Mouse (Mus musculus) forebrain, embryonic 14.5 days (tissue): ENCODE data around the gene Rnf208. TPM values are rescaled to one million over a fixed set of nuclear protein-coding genes. Genes with fewer than 3 reads are reported as not detected.

Experiments
- ATAC-seq: fragments of 200-750 bp; cut with Nextera tagmentation; 2 replicates; pipeline ENCODE4 v1.8.0; 2017; ENCODE audit warnings: mild to moderate bottlenecking, moderate library complexity
- DNase-seq: peaks from one replicate; pipeline ENCODE4 v3.0.0-alpha.2; 2015; ENCODE audit warnings: low spot score
- H3K27ac ChIP-seq: fragments of 300-500 bp; sonication (generic); 2 replicates; pipeline ENCODE4 v1.5.1; 2014; ENCODE audit warnings: low read depth, mild to moderate bottlenecking, control low read depth, low read length, moderate library complexity
- H3K27me3 ChIP-seq: fragments of 300-500 bp; sonication (generic); replicated peaks from 2 replicates; pipeline ENCODE4 v1.6.1; 2014; ENCODE audit warnings: low read length, control low read depth, mixed read lengths; ENCODE audit not compliant: control insufficient read depth, insufficient read depth
- H3K36me3 ChIP-seq: fragments of 300-500 bp; sonication (generic); 2 replicates; pipeline ENCODE4 v1.6.1; 2014; ENCODE audit warnings: low read length, control low read depth; ENCODE audit not compliant: control insufficient read depth, insufficient read depth
- H3K4me1 ChIP-seq: fragments of 300-500 bp; sonication (generic); 2 replicates; pipeline ENCODE4 v1.6.1; 2014; ENCODE audit warnings: antibody characterized with exemption, low read length, control low read depth; ENCODE audit not compliant: control insufficient read depth, insufficient read depth
- H3K4me2 ChIP-seq: fragments of 300-500 bp; sonication (generic); 2 replicates; pipeline ENCODE4 v1.6.1; 2014; ENCODE audit warnings: mild to moderate bottlenecking, control low read depth, low read length
- H3K4me3 ChIP-seq: fragments of 300-500 bp; sonication (generic); 2 replicates; pipeline ENCODE4 v1.5.1; 2014; ENCODE audit warnings: low read depth, low read length, control low read depth
- H3K9ac ChIP-seq: fragments of 300-500 bp; sonication (generic); 2 replicates; pipeline ENCODE4 v1.6.1; 2014; ENCODE audit warnings: mild to moderate bottlenecking, low read length, control low read depth, moderate library complexity
- H3K9me3 ChIP-seq: fragments of 300-500 bp; sonication (generic); replicated peaks from 2 replicates; pipeline ENCODE4 v1.6.1; 2016; ENCODE audit warnings: low read length, control low read depth, mixed read lengths; ENCODE audit not compliant: control insufficient read depth
- whole genome bisulfite sequencing: fragments of 180-500 bp; shearing (Covaris S2); extraction: QIAGEN DNeasy Blood & Tissue Kit; methylation state at CpG from one replicate; pipeline ENCODE4 v1.1.7; 2014; 5-methylcytosine and 5-hydroxymethylcytosine counted together
- polyA plus RNA-seq: library from polyadenylated mRNA; unstranded; fragments of >200 nt; fragmentation: Nextera tagmentation; extraction: Ambion mirVana; gene quantifications from 2 replicates; pipeline ENCODE4 v1.2.1, GENCODE M21; 2014

Gene Rnf208
- polyA plus RNA-seq, 1 experiment from 2014 or later: 67.4 TPM

DNA sequence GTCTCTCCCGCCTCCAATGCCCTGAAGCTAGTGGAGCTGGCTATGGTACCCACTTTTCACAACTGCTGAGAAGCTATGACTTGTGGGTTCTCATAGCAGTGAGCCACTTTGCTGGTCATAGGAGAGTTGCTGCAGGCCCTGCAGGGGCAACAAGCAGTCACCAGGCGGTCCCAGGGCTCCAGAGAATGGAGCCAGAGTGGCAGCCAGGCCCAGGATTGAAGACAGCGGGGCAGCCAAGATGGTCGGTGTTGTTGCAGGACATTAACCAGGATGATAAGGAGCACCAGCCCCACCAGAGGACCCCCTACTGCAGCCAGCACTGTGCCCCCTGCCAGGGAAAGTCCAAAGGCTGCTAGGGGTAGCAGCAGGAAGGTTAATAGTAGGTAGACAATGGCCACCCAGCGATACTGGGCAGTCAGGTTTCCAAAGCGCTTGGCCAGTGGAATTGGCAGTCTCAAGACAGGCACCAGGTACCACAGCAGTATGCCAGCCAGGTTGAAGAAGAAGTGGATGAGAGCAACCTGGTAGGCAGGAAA lies 13.0 kb upstream of the Rnf208 start:
- DNase-seq (no peak), ATAC-seq (no peak)
- WGBS: 66% methylated on average over 6 of the region's 6 CpGs
- H3K9me3 ChIP-seq: no peaks in the 10 kb centered on the region
- H3K27ac ChIP-seq: no peak overlapping the region
- no peaks in the 10 kb centered on the region for H3K27me3 ChIP-seq
- no peak overlapping the region for H3K4me2 ChIP-seq
- H3K36me3 ChIP-seq: no peaks in the 10 kb centered on the region
- H3K4me3 ChIP-seq: no peak overlapping the region
- H3K9ac ChIP-seq: no peak overlapping the region
- H3K4me1 ChIP-seq: peaks cover 5% of the 10 kb centered on the region

- Histone ChIP-seq H3K9ac (no peak overlapping the region), H3K27me3 (no peaks in the 10 kb centered on the region), H3K4me1 (peaks cover 5% of the 10 kb centered on the region), H3K27ac (no peak overlapping the region), H3K36me3 (no peaks in the 10 kb centered on the region), H3K9me3 (no peaks in the 10 kb centered on the region), H3K4me3 (no peak overlapping the region), H3K4me2 (no peak overlapping the region)
- 80% methylated on average over 5 of the region's 5 CpGs for WGBS
- DNase-seq (no peak), ATAC-seq (no peak)
Observed at GRCm38 (mm10) chr2:25229582-25229981, 12.5 kb upstream of the Rnf208 start.

DNA sequence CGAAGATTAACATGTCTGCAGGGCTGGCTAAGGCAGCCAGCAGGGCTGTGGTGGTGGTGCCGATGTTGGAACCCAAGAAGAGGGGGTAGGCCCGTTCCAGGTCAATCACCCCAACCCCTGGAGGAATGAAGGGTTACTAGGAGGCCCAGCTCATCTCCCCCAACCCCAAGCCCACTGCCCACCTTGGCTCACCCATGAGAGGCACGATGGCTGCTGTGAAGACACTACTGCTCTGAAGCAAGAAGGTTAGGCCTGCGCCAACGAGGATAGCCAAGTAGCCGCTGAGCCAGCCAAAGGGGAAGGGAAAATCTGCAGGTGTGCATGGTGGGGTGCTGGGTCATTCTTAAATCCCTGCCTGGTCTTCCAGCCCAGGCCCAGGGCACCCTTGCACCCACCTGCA lies 11.5 kb upstream of the Rnf208 start:
- WGBS: 89% methylated on average over 7 of the region's 7 CpGs
- no peak overlapping the region for H3K9ac ChIP-seq
- no peak overlapping the region for H3K27ac ChIP-seq
- no peak for ATAC-seq
- DNase-seq: no peak
- H3K27me3 ChIP-seq: no peaks in the 10 kb centered on the region
- no peak overlapping the region for H3K4me2 ChIP-seq
- peaks cover 2% of the 10 kb centered on the region; the same call in 1 of the 2 replicates for H3K4me1 ChIP-seq
- no peaks in the 10 kb centered on the region for H3K9me3 ChIP-seq
- H3K4me3 ChIP-seq: no peak overlapping the region
- H3K36me3 ChIP-seq: no peaks in the 10 kb centered on the region

DNA sequence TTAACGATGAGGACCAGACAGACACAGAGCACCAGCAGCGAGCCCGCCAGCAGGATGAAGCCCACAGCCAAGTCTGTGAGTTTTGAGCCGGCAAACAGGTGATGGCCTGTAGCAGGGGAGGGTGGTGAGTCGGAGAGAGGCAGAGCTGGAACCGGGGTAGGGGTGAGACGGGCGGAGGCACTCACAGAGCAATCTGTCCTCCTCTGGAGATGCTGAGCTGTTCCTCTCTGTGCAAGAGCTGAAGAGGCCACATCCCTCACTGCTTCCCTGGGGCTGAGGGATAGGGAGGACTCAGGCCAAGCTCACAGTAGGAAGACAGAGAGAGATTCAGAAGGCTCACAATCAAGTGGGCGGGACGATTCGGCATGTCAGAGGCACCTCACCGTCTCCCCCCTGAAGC lies 11.0 kb upstream of the Rnf208 start:
- Histone ChIP-seq H3K4me1 (no peaks in the 10 kb centered on the region), H3K9ac (no peak overlapping the region), H3K4me3 (no peak overlapping the region), H3K36me3 (no peaks in the 10 kb centered on the region), H3K4me2 (no peak overlapping the region), H3K27me3 (no peaks in the 10 kb centered on the region), H3K9me3 (no peaks in the 10 kb centered on the region), H3K27ac (no peak overlapping the region)
- DNase-seq: no peak
- no peak for ATAC-seq
- 49% methylated on average over 12 of the region's 12 CpGs for WGBS

- 81% methylated on average over 4 of the region's 4 CpGs for WGBS
- Histone ChIP-seq H3K36me3 (no peaks in the 10 kb centered on the region), H3K9ac (no peak overlapping the region), H3K27ac (no peak overlapping the region), H3K4me1 (no peaks in the 10 kb centered on the region), H3K9me3 (no peaks in the 10 kb centered on the region), H3K27me3 (no peaks in the 10 kb centered on the region), H3K4me3 (no peak overlapping the region), H3K4me2 (no peak overlapping the region)
- DNase-seq (no peak), ATAC-seq (no peak)
Observed at GRCm38 (mm10) chr2:25233421-25233820, 8.6 kb upstream of the Rnf208 start.

- no peaks in the 10 kb centered on the region for H3K36me3 ChIP-seq
- H3K4me1 ChIP-seq: no peaks in the 10 kb centered on the region
- no peaks in the 10 kb centered on the region for H3K9me3 ChIP-seq
- no peak within 1 kb of the TSS for H3K4me3 ChIP-seq
- no peak within 1 kb of the TSS for H3K9ac ChIP-seq
- ATAC-seq: no peak
- H3K27me3 ChIP-seq: no peaks in the 10 kb centered on the region
- no peak within 1 kb of the TSS for H3K27ac ChIP-seq
- no peak for DNase-seq
- no peak within 1 kb of the TSS for H3K4me2 ChIP-seq
- 90% methylated on average over 3 of the region's 3 CpGs for WGBS
Observed at GRCm38 (mm10) chr2:25234050-25234449, 8.0 kb upstream of the Rnf208 start, which contains the start of gene Slc34a3. Gene Slc34a3, minus strand, starts transcription at chr2:25234364.

DNA sequence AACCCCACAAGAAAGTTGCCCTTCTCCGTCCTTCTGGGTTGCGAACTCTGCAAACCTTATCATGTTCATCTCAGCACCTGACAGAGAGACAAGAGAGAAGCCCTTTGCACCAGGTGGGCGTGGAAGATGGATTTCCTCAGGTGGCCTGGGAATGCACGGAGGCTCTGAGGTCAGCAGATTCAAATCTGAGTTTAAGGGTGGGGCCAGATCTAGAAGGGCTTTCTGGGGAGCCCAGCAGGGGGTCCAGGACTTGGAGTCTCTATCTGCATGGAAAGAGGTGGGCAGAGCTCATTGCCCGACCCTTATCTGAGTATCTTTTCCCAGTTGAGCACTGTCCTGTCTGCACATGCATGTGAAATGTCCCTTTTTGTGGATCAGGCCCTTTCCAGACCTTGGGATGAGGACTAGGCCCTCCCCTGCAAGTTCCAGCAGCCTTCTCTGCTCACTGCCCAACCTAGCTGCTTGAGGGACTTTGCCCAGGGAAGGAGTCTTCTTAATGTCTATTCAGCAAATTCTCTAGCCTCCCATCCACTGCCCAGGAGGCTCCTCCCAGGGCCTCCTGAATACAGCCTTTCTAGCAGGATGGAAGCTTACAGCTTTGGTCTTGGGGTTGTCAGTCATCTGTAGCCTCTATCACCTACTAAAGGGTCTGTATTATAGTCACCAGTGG lies 7.4 kb upstream of the Rnf208 start:
- no peak for DNase-seq
- no peak overlapping the region for H3K27ac ChIP-seq
- H3K27me3 ChIP-seq: no peaks in the 10 kb centered on the region
- H3K36me3 ChIP-seq: no peaks in the 10 kb centered on the region
- ATAC-seq: no peak
- H3K9ac ChIP-seq: no peak overlapping the region
- H3K4me2 ChIP-seq: no peak overlapping the region
- no peak overlapping the region for H3K4me3 ChIP-seq
- 74% methylated on average over 5 of the region's 5 CpGs for WGBS
- H3K4me1 ChIP-seq: no peaks in the 10 kb centered on the region
- no peaks in the 10 kb centered on the region for H3K9me3 ChIP-seq

DNA sequence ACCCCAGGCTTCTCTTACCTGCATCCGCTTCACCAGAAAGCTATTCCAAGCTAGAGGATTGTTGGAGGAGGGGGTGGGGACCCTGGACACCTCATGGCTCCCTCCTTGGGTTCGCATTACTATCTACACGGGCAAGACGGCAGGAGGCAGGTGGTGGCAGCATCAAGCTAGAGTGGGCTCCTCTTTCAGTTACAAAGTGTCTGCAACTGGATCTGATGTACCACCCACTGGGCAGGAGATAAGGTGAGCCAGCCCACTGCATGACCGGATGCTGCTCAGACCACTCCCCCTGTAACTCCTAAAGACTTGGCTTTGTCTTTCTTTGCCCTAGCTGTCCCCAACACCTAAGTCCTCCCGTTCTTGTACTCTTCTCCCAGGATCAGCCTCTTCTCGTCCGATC lies 5.4 kb upstream of the Rnf208 start, which contains the start of gene Rnf224:
Gene Rnf224, minus strand, starts transcription at position 174 of the 400 bp plus-strand sequence.
- Histone ChIP-seq H3K9ac (no peak within 1 kb of the TSS), H3K4me1 (peaks cover 10% of the 10 kb centered on the region), H3K9me3 (no peaks in the 10 kb centered on the region), H3K27ac (no peak within 1 kb of the TSS), H3K4me2 (no peak within 1 kb of the TSS), H3K36me3 (no peaks in the 10 kb centered on the region), H3K4me3 (no peak within 1 kb of the TSS), H3K27me3 (no peaks in the 10 kb centered on the region)
- ATAC-seq: no peak
- DNase-seq: no peak
- 34% methylated on average over 8 of the region's 8 CpGs for WGBS

- Histone ChIP-seq H3K4me3 (no peak overlapping the region), H3K27ac (no peak overlapping the region), H3K4me1 (peaks cover 13% of the 10 kb centered on the region), H3K4me2 (no peak overlapping the region), H3K9ac (no peak overlapping the region), H3K36me3 (no peaks in the 10 kb centered on the region), H3K27me3 (no peaks in the 10 kb centered on the region), H3K9me3 (no peaks in the 10 kb centered on the region)
- WGBS: 64% methylated on average over 4 of the region's 4 CpGs
- DNase-seq (no peak), ATAC-seq (no peak)
Observed at GRCm38 (mm10) chr2:25237522-25237921, 4.5 kb upstream of the Rnf208 start.
